Mouse (Mus musculus) spleen, adult 2 months (tissue): ENCODE data around the gene Ccdc18. TPM values are rescaled to one million over a fixed set of nuclear protein-coding genes. Genes with fewer than 3 reads are reported as not detected.
"Not testable (repeated sequence)": the region's sequence is repeated elsewhere in the genome, so short reads cannot be mapped to it uniquely, and the experiment has no call there.

ENCODE experiments used
- DNase-seq, 2 experiments: peaks; one replicate each; pipeline versions ENCODE4 v3.0.0 to v3.0.0-alpha.2; 2012 to 2021; ENCODE audit warnings: low spot score in 2 of 2, low read depth in 1 of 2
- H3K27ac ChIP-seq: fragments of 200-500 bp; 2 replicates; pipeline ENCODE4 v1.5.1; 2012; ENCODE audit warnings: low read length, inconsistent platforms; ENCODE audit not compliant: insufficient read depth
- H3K27me3 ChIP-seq: fragments of 200-500 bp; 2 replicates; pipeline ENCODE4 v1.6.1; 2012; ENCODE audit warnings: mild to moderate bottlenecking, moderate library complexity, low read length, inconsistent platforms; ENCODE audit not compliant: control insufficient read depth, insufficient read depth
- H3K36me3 ChIP-seq: fragments of 200-500 bp; 2 replicates; pipeline ENCODE4 v1.6.1; 2012; ENCODE audit warnings: mild to moderate bottlenecking, low read length, inconsistent platforms; ENCODE audit not compliant: control insufficient read depth, insufficient read depth
- H3K4me1 ChIP-seq: fragments of 200-500 bp; 2 replicates; pipeline ENCODE4 v1.6.1; 2011; ENCODE audit warnings: inconsistent platforms; ENCODE audit not compliant: control insufficient read depth, insufficient read depth, insufficient read length
- H3K4me3 ChIP-seq: fragments of 200-500 bp; 2 replicates; pipeline ENCODE4 v1.5.1; 2011; ENCODE audit warnings: mild to moderate bottlenecking, inconsistent platforms; ENCODE audit not compliant: insufficient read depth, insufficient read length; ENCODE audit errors: extremely low read depth
- CTCF ChIP-seq: fragments of 200-500 bp; IDR thresholded peaks from 2 replicates; pipeline ENCODE4 v1.5.1; 2011; ENCODE audit warnings: mild to moderate bottlenecking, inconsistent platforms; ENCODE audit not compliant: insufficient read depth, insufficient read length, insufficient replicate concordance; ENCODE audit errors: extremely low read depth
- POLR2A ChIP-seq: fragments of 200-500 bp; IDR thresholded peaks from 2 replicates; pipeline ENCODE4 v1.6.1; 2011; ENCODE audit warnings: low read depth, low read length, inconsistent platforms
- WGBS: fragments of 180-500 bp; shearing (Covaris S2); methylation state at CpG from one replicate; pipeline ENCODE4 v1.1.7; 2018; 5-methylcytosine and 5-hydroxymethylcytosine counted together
- polyA plus RNA-seq: library from polyadenylated mRNA; depleted of rRNA; stranded (reverse); fragments of >200 nt; gene quantifications from 2 replicates; pipeline ENCODE4 v1.2.3, GENCODE M21; 2012; rRNA removed

Ccdc18 gene
- polyA plus RNA-seq, 1 experiment, result 0.11 TPM

DNA sequence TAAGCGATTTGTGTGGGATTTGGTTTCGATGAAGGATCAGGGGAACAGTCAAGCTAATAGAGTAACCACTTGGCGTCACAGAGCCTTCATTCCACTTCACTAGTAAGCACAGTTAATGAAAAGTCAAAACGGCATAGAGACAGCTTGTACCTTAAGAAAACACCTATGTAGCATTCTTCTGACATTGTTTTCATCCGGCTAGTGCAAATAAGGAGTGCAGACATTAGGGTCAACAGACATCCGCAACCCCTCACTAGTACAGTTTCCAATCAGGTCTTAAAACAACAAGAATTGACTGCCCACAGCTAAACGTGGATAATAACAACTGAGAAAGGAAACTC lies 137.1 kb downstream of the Ccdc18 start:
- H3K4me1 ChIP-seq, result peaks cover 2% of the 10 kb centered on the region; the same call in 1 of the 2 replicates
- H3K27me3 ChIP-seq, result no peaks in the 10 kb centered on the region
- no peak for DNase-seq
- H3K27ac ChIP-seq, result no peak overlapping the region
- H3K4me3 ChIP-seq, result peak overlapping the region; percentile 94
- H3K36me3 ChIP-seq, result peaks cover 2% of the 10 kb centered on the region
- 5% methylated on average over 7 of the region's 7 CpGs for WGBS
- TF ChIP-seq POLR2A (no peak), CTCF (no peak)

DNA sequence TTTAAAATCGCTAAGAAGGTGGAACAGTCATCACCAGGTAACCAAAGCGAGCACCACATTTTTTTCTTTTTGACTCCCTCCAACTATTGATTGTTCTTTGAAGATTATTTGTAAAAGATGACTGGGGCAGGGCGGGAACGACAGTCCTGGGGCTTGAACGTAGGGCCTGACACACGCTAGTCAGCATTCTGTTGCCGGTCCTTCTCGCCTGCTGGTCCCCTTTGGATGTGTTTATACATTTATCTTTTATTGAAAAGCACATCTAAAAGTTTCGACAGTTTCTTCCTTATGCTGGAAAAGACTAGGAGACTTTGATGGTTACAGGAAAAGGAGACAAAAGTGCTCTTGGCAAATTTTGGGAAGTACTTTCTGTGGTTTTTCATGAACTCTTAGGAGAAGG lies 137.7 kb downstream of the Ccdc18 start:
- Histone ChIP-seq H3K4me1 (peaks cover 2% of the 10 kb centered on the region; the same call in 1 of the 2 replicates), H3K4me3 (peak overlapping the region; percentile 94), H3K36me3 (peaks cover 2% of the 10 kb centered on the region), H3K27ac (no peak overlapping the region), H3K27me3 (no peaks in the 10 kb centered on the region)
- TF ChIP-seq CTCF (no peak), POLR2A (no peak)
- WGBS, result 7% methylated on average over 9 of the region's 9 CpGs
- DNase-seq, result no peak

DNA sequence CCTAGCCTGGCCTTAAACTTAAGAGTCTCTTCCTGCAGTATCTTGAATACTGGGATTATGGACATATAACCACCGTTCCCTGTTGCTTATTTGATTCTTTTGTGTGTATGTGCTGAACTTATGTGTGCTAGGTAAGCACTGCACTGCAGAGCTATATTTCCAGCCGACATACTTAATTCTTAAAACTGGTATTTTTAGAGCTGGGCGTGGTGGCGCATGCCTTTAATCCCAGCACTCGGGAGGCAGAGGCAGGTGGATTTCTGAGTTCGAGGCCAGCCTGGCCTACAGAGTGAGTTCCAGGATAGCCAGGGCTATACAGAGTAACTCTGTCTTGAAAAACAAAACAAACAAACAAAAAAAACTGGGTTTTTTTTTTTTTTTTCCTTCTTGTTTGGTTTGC lies 138.7 kb downstream of the Ccdc18 start:
- H3K27ac ChIP-seq, H3K36me3 ChIP-seq, DNase-seq, H3K27me3 ChIP-seq, H3K4me1 ChIP-seq, H3K4me3 ChIP-seq: not testable (repeated sequence)
- WGBS, result 85% methylated on average over 6 of the region's 6 CpGs

Other genes starting within 250 kb of the Ccdc18 start
- 24.1 and 29.9 TPM in 2 replicates for gene Rpl5, start 232.4 kb upstream of the Ccdc18 start, polyA plus RNA-seq
- 1.6 and 2.2 TPM in 2 replicates for gene Fam69a, start 145.8 kb upstream of the Ccdc18 start, polyA plus RNA-seq
- 8.0 and 11.1 TPM in 2 replicates for gene Mtf2, start 67.2 kb upstream of the Ccdc18 start, polyA plus RNA-seq
- 54.0 and 80.2 TPM in 2 replicates for gene Tmed5, start 255 bp upstream of the Ccdc18 start, polyA plus RNA-seq
- 16.0 and 23.5 TPM in 2 replicates for gene Dr1, start 136.0 kb downstream of the Ccdc18 start, polyA plus RNA-seq
- 2.4 and 2.7 TPM in 2 replicates for gene Pigg, start 179.7 kb downstream of the Ccdc18 start, polyA plus RNA-seq
- gene Gm42517, start 235.0 kb downstream of the Ccdc18 start, polyA plus RNA-seq, result 1.3 and 1.4 TPM in 2 replicates